Mouse (Mus musculus) heart, adult 8-10 months (tissue): ENCODE data around the gene Hdlbp. TPM values are rescaled to one million over a fixed set of nuclear protein-coding genes. Genes with fewer than 3 reads are reported as not detected.
"Not testable (repeated sequence)": the region's sequence is repeated elsewhere in the genome, so short reads cannot be mapped to it uniquely, and the experiment has no call there.

Experiments
- DNase-seq: peaks from one replicate; pipeline ENCODE4 v3.0.0; 2022; ENCODE audit warnings: low spot score
- total RNA-seq, 4 experiments: library from RNA; stranded (reverse); gene quantifications; 2 replicates each; pipeline ENCODE4 v1.2.4; 2022

The Hdlbp gene
- 100 to 1,000 TPM; 558 to 656 (median 619) TPM for total RNA-seq

DNA sequence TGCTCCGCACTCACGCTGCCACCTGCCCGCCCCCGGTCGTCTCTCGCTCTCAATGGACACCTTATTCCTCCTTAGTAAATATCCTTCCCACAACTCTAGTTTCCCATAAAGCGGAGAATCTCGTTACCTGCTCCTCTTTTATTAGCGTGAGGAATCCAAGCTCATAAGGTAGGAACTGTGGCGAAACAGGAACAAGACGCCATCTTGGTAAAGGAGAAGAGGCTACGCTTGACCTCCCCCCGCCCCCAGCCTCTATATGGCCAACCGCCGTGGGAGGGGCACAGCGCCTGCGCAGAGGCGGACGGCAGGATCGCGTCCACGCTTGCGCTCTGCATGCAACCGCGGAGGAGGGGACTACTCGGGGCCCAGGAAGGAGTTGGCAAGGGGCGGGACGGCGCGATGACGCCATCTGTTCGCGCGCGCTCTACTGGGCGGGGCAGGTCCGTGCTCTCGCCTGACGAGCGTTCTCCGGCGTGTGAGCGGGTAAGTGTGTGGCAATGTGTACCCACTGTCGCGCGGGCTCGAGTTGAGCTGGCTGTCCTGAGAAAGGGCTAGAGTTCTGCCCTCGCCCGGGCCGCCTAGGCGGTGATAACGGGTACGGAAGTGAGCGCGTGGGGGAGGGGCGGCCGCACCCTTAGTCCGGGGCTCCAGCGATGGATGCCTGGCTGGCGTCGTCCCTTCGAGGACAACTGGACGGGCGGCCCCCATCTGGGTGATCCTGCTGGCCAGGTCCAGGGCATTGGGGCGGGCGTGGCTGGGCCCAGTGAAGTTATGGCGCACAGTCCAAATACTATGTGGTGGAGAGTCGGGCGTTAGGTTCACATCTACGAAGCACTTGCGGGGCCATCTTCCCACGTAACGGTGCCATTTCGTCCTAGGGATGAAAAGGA, at the start of gene Hdlbp:
Gene Hdlbp (minus strand): TSS at position 230 of the 890 bp plus-strand sequence.
- peak; percentile 99 for DNase-seq

DNA sequence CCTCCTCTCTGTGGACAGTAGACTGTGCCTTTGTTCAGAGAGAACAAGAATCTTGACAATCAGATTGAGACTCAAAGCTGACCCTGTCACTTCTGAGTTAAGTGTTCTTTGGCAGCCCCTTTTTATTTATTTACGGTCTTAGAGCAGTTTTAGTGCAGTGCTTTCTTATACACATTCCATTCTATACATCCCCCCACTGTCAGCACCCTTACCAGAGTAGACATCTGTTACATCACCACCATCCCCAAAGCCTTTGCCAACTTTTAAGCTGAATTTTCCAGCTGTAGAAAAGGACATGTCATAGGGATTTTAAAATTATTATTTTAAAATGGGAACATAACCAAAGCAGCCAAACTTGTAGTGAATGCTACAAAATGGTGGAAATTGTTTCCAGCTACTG, 43.7 kb upstream of the Hdlbp start:
- DNase-seq, result no peak

DNA sequence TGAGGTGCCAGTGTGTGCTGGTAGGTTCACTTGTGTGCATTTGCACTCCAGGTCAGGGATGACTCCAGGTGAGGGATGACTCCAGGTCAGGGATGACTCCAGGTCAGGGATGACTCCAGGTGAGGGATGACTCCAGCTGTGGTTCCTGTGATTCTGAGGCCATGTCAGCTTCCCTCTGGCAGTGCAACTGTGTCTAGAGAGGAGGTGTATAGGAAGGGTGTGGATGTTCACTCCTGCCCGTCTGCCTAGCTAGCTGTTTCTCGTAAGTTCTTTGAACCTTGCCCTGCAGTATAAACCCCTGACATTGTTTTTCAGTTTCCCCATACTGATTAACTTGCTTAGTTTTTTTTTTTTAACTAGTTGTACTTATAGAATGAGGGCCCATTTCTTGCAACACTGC, 42.9 kb upstream of the Hdlbp start:
- no peak for DNase-seq

DNA sequence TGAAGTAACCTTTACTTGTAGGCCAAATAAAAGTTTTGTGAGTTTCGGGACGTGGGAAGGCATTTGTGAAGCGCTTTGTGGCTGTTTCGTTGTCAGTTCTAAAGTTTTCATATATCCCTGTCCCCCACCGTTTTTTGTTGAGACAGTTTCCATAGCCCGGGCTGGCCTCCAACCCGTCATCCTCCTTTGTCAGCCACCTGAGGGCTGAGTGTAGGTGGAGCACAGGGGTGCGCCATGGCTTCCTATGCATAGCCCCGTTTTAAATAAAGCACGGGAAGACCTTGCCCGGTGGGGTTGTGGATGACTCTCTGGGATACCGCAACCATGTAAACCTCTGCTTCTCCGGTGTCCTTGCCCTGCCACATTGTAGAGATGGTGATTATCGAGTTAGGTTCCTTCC, 34.6 kb upstream of the Hdlbp start:
- no peak for DNase-seq

DNA sequence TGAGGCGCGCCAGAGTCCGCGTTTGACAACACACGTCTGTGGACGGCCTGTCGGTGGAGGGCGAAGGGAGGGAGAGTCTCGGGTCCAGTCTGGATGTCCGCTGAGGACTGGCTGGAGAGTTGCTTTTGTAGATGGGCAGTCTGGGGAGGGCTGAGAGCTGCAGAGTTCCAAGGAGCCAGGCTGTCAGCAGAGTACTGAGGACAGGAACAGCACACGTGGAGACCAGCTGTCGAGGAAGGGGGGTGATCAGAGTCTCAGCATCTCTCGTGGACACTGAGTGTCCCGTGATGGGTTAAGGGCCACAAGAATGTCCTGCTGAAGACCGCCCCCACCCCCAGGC, 33.7 kb upstream of the Hdlbp start:
- no peak for DNase-seq

DNA sequence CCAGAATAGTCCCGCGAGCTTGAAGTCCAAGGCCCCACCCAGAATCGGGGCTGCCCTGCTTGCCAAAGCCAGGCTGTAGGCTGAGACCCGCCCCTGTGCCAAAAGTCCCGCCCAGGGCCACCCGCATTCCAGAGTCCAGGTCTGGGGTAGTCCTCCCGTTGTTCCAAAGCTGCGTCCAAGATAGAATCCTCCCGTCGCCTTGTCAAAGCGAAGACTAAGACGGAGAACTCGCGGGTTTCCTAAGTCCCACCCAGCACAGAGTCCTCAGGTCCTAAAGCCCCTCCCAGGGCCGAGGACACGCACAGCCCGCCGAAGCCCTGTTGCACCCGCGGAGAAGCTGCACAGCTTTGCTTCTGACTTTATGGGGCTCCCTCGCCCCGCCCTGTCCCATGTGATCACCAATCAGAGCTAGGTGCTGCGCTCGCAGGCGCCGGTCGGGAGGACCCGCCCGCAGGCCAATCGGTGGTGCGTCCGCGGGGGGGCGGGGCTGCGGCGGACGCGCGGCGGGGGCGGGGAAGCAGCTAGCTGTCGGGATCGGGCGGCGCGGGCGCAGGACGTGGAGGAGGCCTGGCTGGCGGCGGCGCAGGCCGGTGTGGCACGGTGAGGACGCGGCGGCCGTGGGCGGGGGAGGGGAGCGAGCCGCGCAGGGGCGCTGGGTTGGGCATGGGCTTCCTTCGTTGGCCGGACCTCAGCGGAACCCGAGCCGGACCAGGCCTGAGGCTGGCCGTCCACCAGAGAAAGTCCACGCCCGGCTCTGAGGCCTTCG, 33.2 kb upstream of the Hdlbp start, which contains the start of gene Farp2:
Gene Farp2 (plus strand): TSS at position 495 of the 766 bp plus-strand sequence.
- DNase-seq, result peak; percentile 92

DNA sequence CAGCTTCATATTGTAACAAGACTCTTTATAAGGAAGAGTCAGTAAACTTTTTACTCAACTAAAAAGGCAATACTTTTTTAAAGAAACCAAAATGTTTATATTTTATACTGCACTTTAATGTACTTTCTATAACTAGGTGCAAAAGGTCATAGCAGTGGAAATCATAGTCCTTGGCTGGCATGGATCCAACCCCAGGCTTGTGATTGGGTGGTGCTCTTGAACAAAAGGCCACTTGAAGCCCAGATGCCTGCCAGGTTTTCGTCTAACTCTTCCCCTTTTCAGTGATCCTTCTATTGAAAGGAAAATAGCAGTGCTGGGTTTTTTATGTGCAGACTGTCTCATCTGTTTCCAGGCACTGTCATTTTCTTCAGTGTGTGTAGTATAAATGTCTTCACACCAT, 30.0 kb upstream of the Hdlbp start:
- not testable (repeated sequence) for DNase-seq

DNA sequence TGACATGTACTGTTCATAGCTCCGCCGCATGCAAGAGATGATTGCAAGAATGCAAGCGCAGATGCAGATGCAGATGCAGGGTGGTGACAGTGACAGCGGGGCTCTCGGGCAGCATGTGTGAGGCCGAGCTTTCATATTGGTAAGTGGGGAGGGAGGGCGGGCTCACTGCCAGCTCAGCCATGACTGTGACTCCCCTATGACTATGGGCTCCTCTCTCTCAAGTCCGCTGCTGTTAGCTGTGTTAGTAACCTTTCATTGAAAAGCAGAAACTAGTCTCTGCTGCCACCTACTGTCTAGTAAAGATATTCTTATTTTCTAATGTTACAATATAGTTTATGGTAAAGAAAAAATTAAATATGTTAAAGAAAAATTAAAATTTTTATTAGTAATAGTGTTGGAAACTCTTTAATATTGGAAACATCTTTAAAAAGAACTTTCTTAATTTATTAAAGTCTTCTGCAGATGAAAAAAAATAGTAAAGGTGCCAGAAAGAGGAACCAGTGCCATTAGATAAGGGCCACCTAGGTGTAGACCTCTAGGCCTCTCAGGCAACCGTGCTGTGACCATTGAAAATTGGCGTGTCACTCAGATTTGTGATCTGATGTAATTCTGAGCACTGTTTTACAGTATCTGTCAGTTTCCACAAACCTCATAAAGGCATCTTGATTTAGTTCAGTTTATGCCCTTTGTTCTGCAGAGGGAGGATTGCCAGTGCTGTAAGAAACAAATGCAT, 28.5 kb upstream of the Hdlbp start:
- peak; percentile 43 for DNase-seq

DNA sequence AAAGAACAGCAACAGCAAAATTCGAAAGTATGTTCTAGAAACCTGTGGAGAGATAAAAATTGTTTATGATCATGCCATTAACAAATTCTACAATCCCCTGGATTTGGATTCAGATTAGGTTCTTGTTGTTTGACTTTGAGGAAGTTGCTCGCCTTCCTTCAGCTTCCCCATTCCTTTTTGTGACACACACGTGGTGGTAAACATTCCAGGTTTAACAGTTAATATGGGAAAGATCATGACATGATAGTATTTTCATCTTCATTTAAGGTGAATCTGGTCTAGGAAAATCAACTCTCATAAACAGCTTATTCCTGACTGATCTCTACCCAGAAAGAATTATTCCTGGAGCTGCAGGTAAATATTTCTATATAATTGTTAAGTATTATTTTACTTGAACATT, 16.7 kb upstream of the Hdlbp start:
- no peak for DNase-seq

DNA sequence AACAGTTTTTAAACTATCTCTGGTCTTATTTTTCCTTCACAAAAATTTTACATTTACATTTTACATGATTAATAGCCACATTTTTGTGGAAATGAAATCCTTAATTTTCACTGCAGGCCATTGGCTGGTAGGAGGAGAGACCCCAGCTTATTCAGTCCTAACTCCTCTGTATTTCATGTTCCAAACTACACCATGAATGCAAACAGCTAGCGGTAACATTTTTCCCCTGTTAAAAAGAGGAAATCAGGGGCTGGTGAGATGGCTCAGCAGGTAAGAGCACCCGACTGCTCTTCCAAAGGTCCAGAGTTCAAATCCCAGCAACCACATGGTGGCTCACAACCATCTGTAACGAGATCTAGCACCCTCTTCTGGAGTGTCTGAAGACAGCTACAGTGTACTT, 7.7 kb upstream of the Hdlbp start:
- DNase-seq, result not testable (repeated sequence)

DNA sequence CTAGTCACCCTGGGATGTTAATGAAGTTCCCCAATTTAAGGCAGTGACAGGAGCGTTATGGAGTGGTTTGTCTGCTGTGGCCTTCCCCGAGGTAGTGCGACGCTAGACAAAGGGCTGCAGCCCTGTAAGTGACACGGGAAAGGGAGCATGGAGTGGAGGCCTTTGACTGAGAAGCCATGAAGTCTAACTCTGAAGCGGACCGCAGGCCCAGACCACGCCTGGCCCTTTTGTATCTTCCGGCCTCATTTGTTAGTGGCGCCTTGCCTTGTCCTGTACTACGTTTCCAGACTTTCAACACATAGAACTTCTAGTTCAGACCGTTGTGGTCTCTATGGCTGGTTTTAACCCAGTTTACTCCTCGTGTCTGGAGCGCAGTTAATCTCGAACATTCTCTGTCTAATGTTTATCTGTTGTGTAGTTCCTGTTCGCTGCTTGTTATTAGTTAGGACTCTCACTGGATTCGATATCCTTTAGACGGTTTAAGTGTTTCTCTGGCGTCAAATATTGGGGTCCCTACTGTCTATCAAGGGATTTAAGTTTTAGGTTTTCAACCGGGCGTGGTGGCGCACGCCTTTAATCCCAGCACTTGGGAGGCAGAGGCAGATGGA, 965 bp upstream of the Hdlbp start:
- peak; percentile 18 for DNase-seq

DNA sequence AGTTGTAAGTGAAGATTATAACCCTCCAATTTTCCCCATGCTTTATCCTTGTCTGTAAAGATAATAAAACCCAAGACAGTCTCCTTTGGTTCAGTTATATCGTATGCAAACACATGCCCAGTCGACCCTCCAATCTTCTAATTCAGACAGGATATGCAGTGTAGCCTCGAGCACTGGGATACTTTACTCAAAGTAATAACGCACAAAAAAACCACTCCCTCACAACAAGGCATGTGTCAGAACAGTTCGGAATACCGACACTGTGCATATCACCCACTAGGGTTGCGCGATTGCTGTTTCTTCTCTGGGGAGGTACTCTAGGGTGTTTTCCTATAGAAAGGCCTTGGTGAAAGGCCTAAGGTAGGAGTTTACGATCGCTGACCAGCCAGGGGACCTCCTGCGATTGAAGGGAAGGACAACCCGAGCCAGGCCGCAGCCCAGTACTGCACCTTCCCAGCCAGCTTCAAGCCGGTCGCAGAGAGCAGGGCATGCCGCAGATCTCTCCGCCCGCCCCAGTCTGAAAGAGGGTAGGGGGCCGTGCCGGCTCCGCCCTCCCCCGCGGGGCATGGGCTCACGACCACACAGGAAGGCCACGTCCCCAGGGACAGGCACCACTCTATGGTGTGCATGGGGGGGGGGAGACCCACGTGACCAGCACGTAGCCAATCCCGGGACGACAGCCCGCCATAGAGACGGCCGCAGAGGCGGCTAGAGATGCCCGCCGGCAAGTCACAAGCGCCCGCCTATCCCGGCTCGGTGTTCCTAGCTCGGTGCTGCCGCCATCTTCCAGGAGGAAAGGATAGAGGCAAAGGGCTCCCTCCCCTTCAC, 643 bp downstream of the Hdlbp start:
- peak; percentile 97 for DNase-seq

DNA sequence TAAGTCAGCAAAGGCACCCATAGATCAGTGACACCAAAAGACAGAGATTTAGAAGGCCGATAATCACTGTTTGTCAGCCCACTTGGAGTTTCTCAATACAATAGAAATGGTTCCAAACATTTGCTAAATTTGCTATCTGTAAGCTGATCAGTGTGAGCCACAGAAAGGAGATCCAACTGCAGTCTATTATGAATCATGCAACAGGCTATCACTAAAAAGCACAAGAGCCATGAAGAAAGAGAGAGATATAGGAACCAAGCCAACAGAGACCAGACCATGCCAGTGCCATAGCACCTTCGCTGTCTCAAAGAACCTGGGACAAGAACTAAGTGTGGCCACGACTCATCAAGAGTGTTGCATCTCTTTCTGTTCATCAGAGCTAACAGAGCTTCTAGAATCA, 2.9 kb downstream of the Hdlbp start:
- no peak for DNase-seq

DNA sequence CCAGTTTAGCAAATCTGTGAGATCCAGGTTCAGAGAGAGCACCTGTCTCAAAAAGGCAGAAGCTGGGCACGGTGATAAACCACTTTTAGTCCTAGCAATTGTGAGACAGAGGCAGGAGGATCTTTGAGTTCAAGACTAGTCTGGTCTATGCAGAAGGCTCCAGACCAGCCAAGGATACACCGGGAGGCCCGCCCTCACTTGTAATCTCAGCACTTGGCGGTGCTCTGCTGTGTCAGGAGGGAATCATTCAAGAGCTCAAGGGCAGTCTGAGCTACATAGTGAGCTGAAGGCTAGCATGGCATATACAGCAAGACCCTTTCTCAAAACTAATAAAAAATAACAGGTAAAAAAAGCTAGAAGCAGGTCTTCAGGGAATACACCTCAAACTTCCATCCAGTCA, 10.0 kb downstream of the Hdlbp start:
- DNase-seq, result no peak

DNA sequence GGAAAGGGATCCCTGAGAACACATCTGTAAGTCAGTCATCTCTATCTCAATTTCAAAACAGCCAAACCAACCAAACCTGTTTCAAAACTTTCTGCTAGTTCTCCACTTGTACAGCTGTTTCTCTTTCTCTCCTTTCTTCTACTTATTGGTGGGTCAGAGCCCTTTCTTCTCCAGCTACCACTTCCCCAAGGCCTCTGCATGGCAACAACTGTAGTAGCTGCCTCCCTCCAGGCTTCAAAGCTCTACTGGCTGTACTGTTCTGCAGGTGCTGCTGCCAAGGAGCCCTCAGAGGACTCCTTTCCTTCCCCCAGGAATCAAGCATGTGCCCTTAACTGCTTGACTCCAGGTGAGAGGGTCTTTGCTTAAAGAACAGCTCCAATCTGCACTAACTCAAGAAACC, 12.9 kb downstream of the Hdlbp start:
- DNase-seq, result no peak

DNA sequence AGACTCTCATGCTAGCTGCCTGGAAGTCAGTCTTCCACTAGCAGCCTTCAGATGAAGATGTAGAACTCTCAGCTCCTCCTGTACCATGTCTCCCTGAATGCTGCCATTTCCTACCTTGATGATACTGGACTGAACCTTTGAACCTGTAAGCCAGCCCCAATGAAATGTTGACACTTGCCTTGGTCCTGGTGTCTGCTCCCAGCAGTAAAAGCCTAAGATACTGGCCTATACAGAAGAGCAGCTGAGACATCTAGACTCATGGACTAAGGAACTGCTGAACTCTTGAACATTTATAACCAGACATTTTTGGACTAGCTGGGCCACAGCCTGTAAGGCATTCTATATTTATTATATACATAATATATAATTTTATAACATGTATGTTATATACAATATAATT, 13.5 kb downstream of the Hdlbp start:
- no peak for DNase-seq

DNA sequence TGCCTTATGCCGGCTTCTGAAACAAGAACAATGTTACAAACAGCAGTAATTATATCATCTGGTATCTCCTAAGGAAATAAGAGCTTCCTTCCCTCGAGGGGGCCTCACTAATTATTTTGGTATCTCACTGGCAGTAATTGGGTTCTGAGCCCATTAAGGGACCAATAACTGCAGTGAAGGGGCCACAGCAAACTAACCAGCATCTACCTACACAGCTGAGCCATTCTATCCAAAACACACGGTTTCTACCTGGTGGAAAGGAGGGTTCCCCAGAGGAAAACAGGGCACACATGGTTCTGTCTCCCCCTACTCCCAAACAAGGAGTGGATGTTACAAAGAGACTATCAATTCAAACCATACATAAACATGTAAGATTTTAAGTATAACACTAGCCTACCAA, 19.5 kb downstream of the Hdlbp start:
- no peak for DNase-seq

DNA sequence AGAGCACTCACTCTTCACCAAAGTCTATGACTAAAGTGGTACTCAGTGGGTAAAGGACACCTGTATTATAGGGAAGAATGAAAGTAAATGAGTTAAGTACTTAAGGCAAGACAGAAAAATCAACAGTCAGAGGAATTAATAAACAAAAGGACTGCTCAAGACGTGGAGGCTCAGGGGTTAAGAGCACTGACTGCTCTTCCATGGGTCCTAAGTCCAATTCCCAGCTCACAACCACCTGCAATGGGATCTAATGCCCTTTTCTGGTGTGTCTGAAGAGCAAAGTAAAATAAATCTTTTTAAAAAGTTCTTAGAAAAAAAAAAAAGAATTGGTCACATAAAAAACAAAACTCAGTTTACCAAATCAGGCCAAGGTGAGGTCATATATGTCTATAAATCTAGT, 20.3 kb downstream of the Hdlbp start:
- no peak for DNase-seq

DNA sequence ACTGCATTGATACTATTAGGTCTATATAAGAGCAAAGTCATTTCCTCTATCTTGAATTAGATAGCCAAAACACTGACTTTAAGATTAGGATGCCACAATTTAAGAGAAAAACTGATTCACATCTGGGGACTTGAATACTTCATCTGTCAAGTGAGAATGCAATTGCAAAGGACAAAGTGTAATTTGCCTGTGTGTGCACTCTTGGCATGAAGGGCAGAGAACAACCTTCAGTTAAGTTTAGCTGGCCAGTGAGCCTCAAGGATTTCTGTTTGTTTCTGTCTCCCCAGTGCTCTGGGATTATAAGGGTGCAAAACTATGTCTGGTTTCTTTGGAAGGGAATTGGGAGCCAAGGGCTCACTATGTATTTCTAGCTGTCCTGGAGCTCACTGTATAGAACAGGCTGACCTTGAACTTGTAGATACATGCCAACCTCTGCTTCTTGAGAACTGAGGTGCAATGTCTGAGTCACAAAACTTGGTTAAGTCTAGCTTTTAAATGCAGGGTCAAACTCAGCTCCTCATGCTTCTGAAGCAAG, 24.8 kb downstream of the Hdlbp start:
- DNase-seq, result no peak

DNA sequence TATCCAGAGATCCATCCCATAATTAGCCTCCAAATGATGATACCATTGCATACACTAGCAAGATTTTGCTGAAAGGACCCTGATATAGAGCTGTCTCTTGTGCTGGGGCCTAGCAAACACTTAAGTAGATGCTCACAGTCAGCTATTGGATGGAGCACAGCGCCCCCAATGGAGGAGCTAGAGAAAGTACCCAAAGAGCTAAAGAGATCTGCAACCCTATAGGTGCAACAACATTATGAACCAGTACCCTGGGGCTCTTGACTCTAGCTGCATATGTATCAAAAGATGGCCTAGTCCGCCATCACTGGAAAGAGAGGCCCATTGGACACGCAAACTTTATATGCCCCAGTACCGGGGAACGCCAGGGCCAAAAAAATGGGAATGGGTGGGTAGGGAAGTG, 28.5 kb downstream of the Hdlbp start:
- not testable (repeated sequence) for DNase-seq

DNA sequence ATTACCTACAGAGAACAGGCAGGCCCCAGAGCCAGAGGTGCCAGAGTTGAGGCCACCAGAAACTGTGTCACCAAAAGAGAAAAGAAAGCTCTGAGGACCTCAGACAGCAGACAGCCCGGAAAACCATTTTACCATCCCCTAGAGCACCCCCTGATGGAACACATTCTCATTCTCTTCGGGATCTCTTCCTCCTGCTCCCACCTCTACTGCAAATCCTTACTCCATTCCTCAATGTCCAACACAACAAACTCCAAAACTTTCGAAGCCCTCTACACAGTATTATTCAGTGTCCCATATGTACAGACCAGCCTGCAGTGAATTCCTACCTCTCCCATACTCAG, 32.8 kb downstream of the Hdlbp start:
- no peak for DNase-seq
